Mouse (Mus musculus): Measurements from ENCODE around the gene Acss2. TPM values are rescaled to one million over a fixed set of nuclear protein-coding genes. Genes with fewer than 3 reads are reported as not detected.

Acss2 gene
- polyA plus RNA-seq (2016; fragmentation: Nextera tagmentation; extraction: Ambion mirVana), result 25.1 and 27.1 TPM in 2 replicates

DNA sequence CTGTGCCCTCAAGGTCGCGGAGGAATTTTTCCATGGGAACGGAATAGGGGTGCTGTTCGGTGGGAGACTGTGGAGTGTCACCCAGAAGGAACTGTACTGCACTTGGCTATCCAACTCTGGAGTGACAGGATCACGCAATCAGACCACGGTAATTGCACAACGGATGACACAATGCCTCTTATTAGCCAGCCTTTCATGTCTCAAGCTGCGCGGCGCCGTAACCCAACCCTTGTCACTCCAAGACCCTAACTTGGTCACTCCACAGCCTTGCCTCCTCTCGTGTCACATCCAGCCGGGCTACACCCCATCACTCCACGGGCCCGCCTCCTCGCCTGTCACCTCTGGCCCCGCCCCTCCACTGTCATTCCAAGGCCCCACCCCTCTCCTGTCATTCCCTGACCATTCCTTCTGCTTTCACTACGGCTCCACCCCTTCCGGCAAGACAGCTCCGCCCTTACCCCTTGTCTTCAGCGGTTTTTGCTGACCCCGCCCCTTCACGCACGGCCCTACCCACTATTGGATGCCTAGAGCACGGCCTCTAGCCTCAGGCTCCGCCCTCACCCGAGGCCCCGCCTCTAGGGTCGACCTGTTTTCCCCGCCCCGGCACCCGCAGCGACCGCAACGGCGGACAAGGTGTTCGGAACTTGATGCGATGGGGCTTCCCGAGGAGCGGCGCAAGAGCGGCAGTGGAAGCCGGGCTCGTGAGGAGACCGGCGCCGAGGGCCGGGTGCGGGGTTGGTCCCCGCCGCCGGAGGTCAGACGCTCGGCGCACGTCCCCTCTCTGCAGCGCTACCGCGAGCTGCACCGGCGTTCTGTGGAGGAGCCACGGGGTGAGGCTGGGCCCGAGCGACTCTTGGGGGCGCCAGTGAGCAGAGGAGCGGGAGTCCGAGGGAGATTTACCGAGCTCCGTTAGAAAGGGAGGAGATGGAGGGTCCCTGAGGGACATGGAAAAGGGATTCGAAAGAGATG lies at the start of gene Acss2, which contains the start of gene Ggt7:
Acss2 (plus strand) TSS at position 494 of the 969 bp plus-strand sequence.
Ggt7 (minus strand) TSS at position 783 of the 969 bp plus-strand sequence.
- H3K4me2 ChIP-seq, result peak within 1 kb of the TSS; percentile 80
- peak within 1 kb of the TSS; percentile 77 for H3K9ac ChIP-seq
- H3K27me3 ChIP-seq (replicated peaks), result peaks cover 41% of the 10 kb centered on the region
- H3K27ac ChIP-seq, result peak within 1 kb of the TSS; percentile 83
- H3K4me1 ChIP-seq, result peaks cover 30% of the 10 kb centered on the region
- peak within 1 kb of the TSS; percentile 78 for H3K4me3 ChIP-seq
- H3K9me3 ChIP-seq (replicated peaks), result no peaks in the 10 kb centered on the region
- 0 out of 2 replicates have a peak, but pooled peaks cover 2% of the 10 kb centered on the region for H3K36me3 ChIP-seq
- ATAC-seq, result peak; percentile 98
- 3% methylated on average over 69 of the region's 70 CpGs for WGBS (ENCODE audit: insufficient replicate concordance)

DNA sequence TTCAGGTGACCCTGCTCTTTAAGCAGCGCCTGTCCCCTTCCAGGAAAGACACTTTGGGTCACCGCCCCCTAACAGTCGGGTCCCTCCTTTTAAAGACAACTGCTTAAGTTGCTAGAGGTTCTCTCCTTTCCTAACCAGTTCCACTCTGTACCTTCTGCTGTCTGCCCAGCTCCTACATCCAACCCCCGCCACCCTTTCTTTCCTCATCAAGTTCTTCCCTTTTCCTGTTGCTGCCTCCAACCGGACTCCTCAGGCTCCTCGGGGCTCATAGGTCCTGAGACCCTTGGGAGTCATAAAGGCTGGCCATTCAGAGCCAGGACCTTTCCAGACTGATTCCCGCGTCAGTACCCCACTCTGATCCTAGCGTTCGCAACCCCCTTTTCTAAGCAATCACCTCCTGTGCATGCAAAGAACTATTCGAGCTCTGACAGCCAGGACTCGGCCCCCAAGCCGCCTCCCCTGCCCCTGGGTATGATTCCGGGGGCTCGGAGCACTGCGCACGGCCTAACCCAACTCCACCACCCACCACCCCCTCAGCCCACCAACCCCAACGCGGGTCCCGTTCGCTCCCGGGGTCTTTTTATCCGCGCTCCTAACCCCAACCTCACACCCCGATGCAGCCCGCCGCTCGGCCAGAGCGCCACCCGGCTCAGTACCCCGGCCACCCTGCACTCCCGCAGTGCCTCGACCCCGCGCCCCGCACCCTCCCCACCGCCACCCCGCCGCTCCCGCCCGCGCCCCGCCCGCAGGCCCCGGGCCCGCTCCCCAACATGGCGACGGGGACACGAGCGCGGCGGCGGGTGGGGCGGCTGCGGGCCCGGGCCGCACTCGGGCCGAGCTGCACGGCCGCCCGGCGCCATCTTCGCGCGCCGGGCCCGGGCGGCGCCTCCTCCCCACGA lies 44.8 kb upstream of the Acss2 start:
- H3K4me3 ChIP-seq, result peak overlapping the region; percentile 98
- H3K36me3 ChIP-seq, result no peaks in the 10 kb centered on the region
- peak overlapping the region; percentile 91 for H3K27ac ChIP-seq
- under 1% methylated on average over 56 of the region's 71 CpGs for WGBS (ENCODE audit: insufficient replicate concordance)
- H3K9ac ChIP-seq, result peak overlapping the region; percentile 95
- peaks cover 40% of the 10 kb centered on the region for H3K4me1 ChIP-seq
- ATAC-seq, result peak; percentile 78
- no peaks in the 10 kb centered on the region for H3K27me3 ChIP-seq (replicated peaks)
- H3K4me2 ChIP-seq, result peak overlapping the region; percentile 86
- no peaks in the 10 kb centered on the region for H3K9me3 ChIP-seq (replicated peaks)

DNA sequence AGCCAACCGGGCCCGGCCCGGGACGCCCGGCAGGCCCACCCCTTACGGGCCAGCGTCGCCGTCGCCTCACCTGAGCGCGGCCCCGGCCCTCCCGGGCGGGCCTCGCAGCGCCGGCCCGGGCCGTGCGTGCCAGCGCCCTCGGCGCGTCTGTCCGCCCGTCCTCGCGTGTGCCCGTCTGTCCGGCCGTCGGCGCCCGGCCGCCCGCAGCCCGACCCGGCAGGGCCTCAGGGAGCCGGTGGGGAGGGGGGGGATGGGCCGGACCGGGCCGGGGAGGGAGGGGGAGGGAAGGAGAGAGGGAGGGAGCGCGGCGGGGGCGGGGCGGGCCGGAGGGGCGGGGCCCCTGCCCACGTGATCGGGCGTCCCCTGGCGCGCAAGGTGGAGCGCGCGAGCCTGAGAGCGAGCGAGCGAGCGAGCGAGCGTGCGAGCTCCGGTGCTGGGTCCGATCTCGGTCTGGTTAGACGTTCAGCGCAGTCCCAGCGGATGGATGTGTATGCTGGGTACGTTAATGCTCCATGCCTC lies 44.1 kb upstream of the Acss2 start, which contains the start of gene Ncoa6:
Ncoa6 (minus strand) TSS at position 325 of the 519 bp plus-strand sequence.
- Histone ChIP-seq H3K9me3 (replicated peaks) (no peaks in the 10 kb centered on the region), H3K36me3 (no peaks in the 10 kb centered on the region), H3K9ac (peak within 1 kb of the TSS; percentile 95), H3K27me3 (replicated peaks) (no peaks in the 10 kb centered on the region), H3K4me2 (peak within 1 kb of the TSS; percentile 86), H3K4me3 (peak within 1 kb of the TSS; percentile 98), H3K27ac (peak within 1 kb of the TSS; percentile 91), H3K4me1 (peaks cover 40% of the 10 kb centered on the region)
- ATAC-seq, result peak; percentile 84
- WGBS (ENCODE audit: insufficient replicate concordance), result under 1% methylated on average over 44 of the region's 72 CpGs

DNA sequence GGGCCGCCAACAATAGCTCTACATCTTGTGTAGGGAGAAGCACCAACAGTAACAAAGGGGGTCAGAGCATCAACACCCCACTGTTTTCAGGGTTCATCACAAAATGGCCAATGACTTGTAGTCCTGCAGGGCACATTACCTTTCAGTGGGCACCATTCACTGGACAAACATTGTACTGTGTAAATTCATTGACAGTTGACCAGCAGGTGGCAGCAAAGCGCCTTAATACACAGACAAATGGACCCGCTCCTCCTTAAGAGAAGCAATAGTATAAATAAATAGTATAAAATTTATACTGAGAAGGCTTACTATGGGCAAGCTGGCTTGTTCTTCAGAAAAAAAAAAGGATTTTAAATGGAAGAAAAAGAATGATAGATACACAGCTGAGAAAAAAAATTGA lies 35.7 kb upstream of the Acss2 start:
- no peaks in the 10 kb centered on the region for H3K9me3 ChIP-seq (replicated peaks)
- WGBS (ENCODE audit: insufficient replicate concordance), result 35% methylated on average over 3 of the region's 3 CpGs
- no peak overlapping the region for H3K4me3 ChIP-seq
- no peak overlapping the region for H3K27ac ChIP-seq
- no peaks in the 10 kb centered on the region for H3K4me1 ChIP-seq
- H3K36me3 ChIP-seq, result no peaks in the 10 kb centered on the region
- no peak for ATAC-seq
- no peak overlapping the region for H3K4me2 ChIP-seq
- H3K9ac ChIP-seq, result no peak overlapping the region
- no peaks in the 10 kb centered on the region for H3K27me3 ChIP-seq (replicated peaks)

DNA sequence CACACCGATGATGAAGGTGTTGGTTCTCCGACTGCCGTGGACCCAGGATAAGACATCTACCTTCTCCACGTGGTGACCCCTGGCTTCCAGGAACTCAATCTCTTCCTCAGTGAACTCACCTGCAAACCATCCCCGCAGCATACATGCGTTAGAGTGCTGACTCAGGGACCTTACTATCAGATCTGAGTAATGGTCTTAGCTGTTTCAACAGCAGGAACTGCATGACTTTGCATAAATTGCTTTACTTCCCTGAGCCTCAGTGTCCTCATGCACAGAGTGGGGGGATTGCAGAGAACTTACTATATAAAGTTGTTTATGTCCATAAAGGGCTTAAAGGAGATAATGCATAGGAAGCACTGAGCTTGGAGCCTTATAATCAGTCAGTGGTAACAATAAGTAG lies 26.8 kb upstream of the Acss2 start:
- Histone ChIP-seq H3K4me1 (no peaks in the 10 kb centered on the region), H3K36me3 (no peaks in the 10 kb centered on the region), H3K9ac (no peak overlapping the region), H3K27me3 (replicated peaks) (peaks cover 9% of the 10 kb centered on the region; the same call in 1 of the 2 replicates), H3K9me3 (replicated peaks) (no peaks in the 10 kb centered on the region), H3K27ac (no peak overlapping the region), H3K4me3 (no peak overlapping the region), H3K4me2 (no peak overlapping the region)
- 62% methylated on average over 6 of the region's 6 CpGs for WGBS (ENCODE audit: insufficient replicate concordance)
- ATAC-seq, result no peak

DNA sequence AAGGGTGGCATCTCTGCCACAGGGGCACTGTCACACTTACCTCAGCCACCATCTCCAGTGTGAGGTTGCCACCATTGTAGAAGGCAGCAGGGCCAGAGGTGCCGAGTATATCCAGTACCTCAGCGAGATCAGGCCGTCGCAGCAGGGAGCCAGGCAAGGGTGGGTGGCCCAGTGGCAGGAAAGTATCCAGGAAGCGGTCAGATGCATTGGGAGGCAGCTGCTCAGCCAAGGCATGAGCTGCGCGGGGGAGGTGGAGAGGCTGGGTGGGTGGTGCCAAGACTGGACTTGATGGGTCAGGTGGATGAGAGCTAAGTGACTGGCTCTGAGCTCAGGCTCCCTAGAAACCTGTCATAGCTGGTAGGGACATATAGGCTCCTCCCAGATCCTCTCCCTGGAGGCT lies 15.2 kb upstream of the Acss2 start:
- Histone ChIP-seq H3K4me2 (no peak overlapping the region), H3K9ac (no peak overlapping the region), H3K27ac (no peak overlapping the region), H3K4me1 (no peaks in the 10 kb centered on the region), H3K27me3 (replicated peaks) (peaks cover 33% of the 10 kb centered on the region), H3K4me3 (no peak overlapping the region), H3K9me3 (replicated peaks) (no peaks in the 10 kb centered on the region), H3K36me3 (no peaks in the 10 kb centered on the region)
- no peak for ATAC-seq
- WGBS (ENCODE audit: insufficient replicate concordance), result 41% methylated on average over 7 of the region's 7 CpGs

DNA sequence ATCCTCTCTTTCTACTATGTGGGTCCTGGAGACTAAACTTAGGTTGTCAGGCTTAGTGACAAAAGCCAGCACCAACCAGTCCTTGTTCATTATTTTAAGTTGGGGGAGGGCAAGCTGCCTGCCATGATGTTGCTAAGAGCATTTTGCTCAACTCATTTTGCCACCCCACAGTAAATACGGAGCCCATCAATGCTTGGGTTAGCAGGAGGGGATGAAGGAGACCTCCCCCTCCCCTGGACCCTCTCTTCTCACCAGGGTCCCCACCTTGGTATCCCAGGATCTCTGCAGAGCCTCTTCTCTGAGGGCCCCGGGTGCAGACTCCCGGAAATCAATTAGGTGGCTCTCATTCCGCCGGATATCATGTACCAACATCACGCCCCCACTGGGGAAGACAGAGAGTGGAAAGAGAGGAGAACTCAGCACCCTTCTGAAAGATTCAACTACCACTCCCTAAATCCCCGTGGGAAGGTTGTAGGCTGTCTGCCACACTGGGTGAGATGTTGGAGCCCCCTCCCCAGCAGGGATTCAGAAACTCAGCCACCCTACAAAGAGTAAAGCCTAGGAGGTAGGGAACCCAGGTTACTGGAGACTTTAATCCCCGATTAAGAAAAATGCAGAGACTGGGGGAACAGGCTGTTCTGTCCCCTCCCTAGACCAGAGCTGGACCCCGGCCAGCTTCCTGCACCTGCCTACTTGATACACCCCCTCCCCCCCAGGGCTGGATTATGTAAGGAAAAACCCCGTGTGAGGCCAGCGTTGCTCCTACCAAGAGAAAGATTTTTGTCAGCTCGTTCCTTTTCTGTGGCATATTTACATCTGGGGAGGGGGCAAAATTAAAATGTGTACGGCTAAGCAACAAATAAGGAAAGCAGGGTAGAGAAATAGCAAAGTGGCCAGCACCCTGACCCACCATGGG lies 13.1 kb upstream of the Acss2 start:
- no peaks in the 10 kb centered on the region for H3K36me3 ChIP-seq
- H3K27me3 ChIP-seq (replicated peaks), result peaks cover 29% of the 10 kb centered on the region
- no peak overlapping the region for H3K4me2 ChIP-seq
- no peak overlapping the region for H3K9ac ChIP-seq
- WGBS (ENCODE audit: insufficient replicate concordance), result 57% methylated on average over 13 of the region's 13 CpGs
- no peak for ATAC-seq
- no peak overlapping the region for H3K4me3 ChIP-seq
- no peaks in the 10 kb centered on the region for H3K9me3 ChIP-seq (replicated peaks)
- H3K4me1 ChIP-seq, result no peaks in the 10 kb centered on the region
- no peak overlapping the region for H3K27ac ChIP-seq

DNA sequence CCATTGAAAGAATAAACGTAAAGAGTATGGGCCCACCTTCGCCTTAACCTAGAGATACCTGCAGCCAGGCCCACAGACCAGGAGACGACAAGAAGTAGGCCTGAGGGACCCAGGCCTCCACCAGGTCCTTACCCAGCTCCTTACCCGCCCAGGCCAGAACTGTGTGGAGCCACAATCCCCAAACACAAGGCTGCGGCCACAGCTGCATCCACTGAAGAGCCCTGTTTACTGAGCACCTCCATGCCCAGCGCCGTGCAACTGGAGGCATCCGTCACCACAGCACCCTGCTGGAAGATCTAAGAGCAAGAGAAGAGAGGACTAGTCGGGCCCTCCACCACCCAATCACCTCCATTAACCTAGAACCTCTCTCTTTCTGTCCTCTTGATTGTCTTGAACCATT lies 11.9 kb upstream of the Acss2 start:
- peaks cover 29% of the 10 kb centered on the region for H3K27me3 ChIP-seq (replicated peaks)

DNA sequence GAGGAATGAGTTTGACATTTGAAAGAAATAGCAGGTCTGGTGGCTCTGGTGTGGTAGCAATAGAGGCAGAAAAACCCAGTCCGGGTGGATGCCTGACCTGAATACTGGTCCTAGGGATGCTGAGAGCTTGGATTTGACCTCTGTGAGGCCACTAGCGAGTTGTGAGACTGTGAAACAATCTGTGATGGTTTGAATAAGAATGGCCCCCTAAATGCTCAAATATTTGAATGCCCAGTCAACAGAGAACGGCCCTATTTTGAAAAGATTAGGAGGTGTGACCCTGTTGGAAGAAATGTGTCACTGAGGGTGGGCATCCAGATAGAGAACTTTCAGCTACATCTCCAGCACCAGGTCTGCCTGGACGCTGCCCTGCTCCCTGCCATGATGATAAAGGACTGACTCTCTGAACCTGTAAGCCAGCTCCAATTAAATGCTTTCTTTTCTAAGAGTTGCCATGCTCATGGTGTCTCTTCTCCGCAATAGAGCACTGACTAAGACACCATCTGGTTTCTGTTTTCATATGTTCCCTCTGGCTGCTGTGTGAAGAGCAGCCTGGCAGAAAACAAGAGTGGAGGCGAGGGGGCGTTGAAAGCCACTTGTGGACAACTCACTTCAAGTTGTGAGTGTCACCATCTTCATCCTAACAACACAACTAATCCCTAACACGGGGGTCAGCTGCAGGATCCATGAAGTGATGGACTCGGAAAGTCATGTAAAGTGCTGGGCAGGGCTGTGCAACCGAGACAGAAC lies 9.9 kb upstream of the Acss2 start:
- no peak overlapping the region for H3K4me3 ChIP-seq
- no peak overlapping the region for H3K4me2 ChIP-seq
- no peak for ATAC-seq
- H3K9ac ChIP-seq, result no peak overlapping the region
- no peaks in the 10 kb centered on the region for H3K36me3 ChIP-seq
- no peaks in the 10 kb centered on the region for H3K4me1 ChIP-seq
- peaks cover 37% of the 10 kb centered on the region for H3K27me3 ChIP-seq (replicated peaks)
- WGBS (ENCODE audit: insufficient replicate concordance), result 60% methylated on average over 10 of the region's 10 CpGs
- H3K9me3 ChIP-seq (replicated peaks), result no peaks in the 10 kb centered on the region
- no peak overlapping the region for H3K27ac ChIP-seq

More for the DNA sequence above, 11.9 kb upstream of the Acss2 start:
- no peak for ATAC-seq
- Histone ChIP-seq H3K4me1 (no peaks in the 10 kb centered on the region), H3K27ac (no peak overlapping the region), H3K9me3 (replicated peaks) (no peaks in the 10 kb centered on the region), H3K9ac (no peak overlapping the region), H3K36me3 (no peaks in the 10 kb centered on the region), H3K4me3 (no peak overlapping the region), H3K4me2 (no peak overlapping the region)
- WGBS (ENCODE audit: insufficient replicate concordance), result 73% methylated on average over 9 of the region's 9 CpGs

DNA sequence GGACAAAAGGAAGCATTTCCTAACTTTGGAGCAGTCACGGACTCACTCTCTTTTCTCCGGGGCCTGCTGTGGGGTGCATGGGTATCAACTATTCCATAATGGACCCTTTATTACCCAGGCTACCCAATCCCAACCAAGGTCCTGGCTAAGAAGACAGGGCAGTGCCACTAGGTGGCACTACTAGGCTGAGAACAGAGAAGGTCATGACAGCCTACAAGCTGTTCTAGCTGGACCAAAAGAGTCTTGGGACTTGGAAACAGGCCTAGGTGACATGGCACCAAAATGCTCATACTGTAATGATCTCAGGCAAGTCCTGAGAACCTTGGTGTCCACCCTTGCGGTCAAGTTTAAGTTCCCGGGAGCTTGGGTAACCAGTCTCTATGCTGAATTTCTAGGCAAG lies 5.3 kb upstream of the Acss2 start:
- H3K9ac ChIP-seq, result no peak overlapping the region
- H3K4me3 ChIP-seq, result no peak overlapping the region
- H3K4me2 ChIP-seq, result no peak overlapping the region
- H3K9me3 ChIP-seq (replicated peaks), result no peaks in the 10 kb centered on the region
- peaks cover 49% of the 10 kb centered on the region for H3K27me3 ChIP-seq (replicated peaks)
- WGBS (ENCODE audit: insufficient replicate concordance), result 55% methylated on average over 4 of the region's 4 CpGs
- H3K4me1 ChIP-seq, result peaks cover 13% of the 10 kb centered on the region
- H3K27ac ChIP-seq, result no peak overlapping the region
- ATAC-seq, result no peak
- H3K36me3 ChIP-seq, result no peaks in the 10 kb centered on the region

Data from liver, embryonic 12.5 days (tissue).